Mouse (Mus musculus) testis, adult 2 months (tissue): ENCODE measurements around the gene Plcb4.

Source experiments
- CTCF ChIP-seq: fragments of 200-500 bp; IDR thresholded peaks from 2 replicates; pipeline ENCODE4 v1.5.1; 2012; ENCODE audit warnings: low read depth, mild to moderate bottlenecking, inconsistent platforms, low read length, moderate library complexity; ENCODE audit not compliant: control insufficient read depth, insufficient read depth, insufficient replicate concordance
- POLR2A ChIP-seq: fragments of 200-500 bp; IDR thresholded peaks from 2 replicates; pipeline ENCODE4 v1.6.1; 2012; ENCODE audit warnings: low read depth, mild to moderate bottlenecking, inconsistent platforms, low read length, moderate library complexity; ENCODE audit not compliant: control insufficient read depth

DNA sequence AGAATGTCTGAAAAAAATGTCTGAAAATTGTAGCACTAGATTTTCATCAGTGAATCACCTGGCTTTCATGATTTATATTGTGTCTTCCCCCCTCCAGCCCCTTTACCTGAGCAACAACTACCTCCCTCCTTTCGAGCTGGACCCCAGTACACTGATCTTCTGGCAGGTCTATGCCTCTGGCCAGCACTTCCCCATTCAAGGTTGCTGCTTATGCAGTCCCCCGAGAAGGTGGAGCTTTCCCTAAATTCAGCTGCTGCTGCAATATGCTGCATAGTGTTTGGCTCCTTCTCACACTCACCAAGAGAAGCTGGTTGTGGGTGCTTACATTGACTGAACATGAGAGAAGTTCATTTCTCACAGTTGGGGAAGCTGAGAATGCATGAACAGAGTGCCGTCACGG is 273.8 kb downstream of the Plcb4 start:
- no peak for TF ChIP-seq CTCF
- TF ChIP-seq POLR2A, result no peak
